In genomic region chr14:55062626-55063025, GRCm38 (mm10) we compare ENCODE assay signal across 8 mouse cellular contexts. TPM values are rescaled to one million over a fixed set of nuclear protein-coding genes. Genes with fewer than 3 reads are reported as not detected.
DNase-seq lines count a peak whose midpoint lies in the region; ATAC-seq and TF ChIP-seq lines count a peak whose summit lies in the region.

No protein-coding gene starts in this region.

- no peak for DNase-seq in heart, adult 2 months
- DNase-seq in T-cell, adult 2 months (ENCODE audit: low spot score) = peak; percentile 31
- peak; percentile 60 for DNase-seq in embryo, embryonic 10 days (ENCODE audit: low spot score)
- DNase-seq in hindbrain, embryonic 14.5 days (ENCODE audit: low spot score) = no peak
- peak; percentile 42 for DNase-seq in stomach, postnatal 0 days (ENCODE audit: low spot score)
- no peak for DNase-seq in Muller cell, postnatal 12 days (ENCODE audit: inconsistent ontology term)

- H3K9me3 ChIP-seq in heart, embryonic 16.5 days (replicated peaks; ENCODE audit: control insufficient read depth, low read length) = no peaks in the 10 kb centered on the region
- no peaks in the 10 kb centered on the region for H3K9me3 ChIP-seq in hindbrain, embryonic 14.5 days (ENCODE audit: control insufficient read depth, low read length)
- H3K9me3 ChIP-seq in liver, embryonic 15.5 days (replicated peaks) = no peaks in the 10 kb centered on the region
- H3K9me3 ChIP-seq in stomach, postnatal 0 days (ENCODE audit: control insufficient read depth, low read length) = no peaks in the 10 kb centered on the region

- no peak for TF ChIP-seq EP300 in heart, adult 2 months (IDR thresholded peaks at IDR 0.05; ENCODE audit: insufficient read depth, low read depth, low read length)
- no peak for TF ChIP-seq EP300 in stomach, postnatal 0 days (optimal IDR thresholded peaks at IDR 0.05)

- peak overlapping the region; percentile 10; the same call in 1 of the 2 replicates for H3K4me3 ChIP-seq in heart, embryonic 16.5 days (ENCODE audit: low read length)
- no peak overlapping the region for H3K4me3 ChIP-seq in heart, adult 2 months
- H3K4me3 ChIP-seq in hindbrain, embryonic 14.5 days (replicated peaks; ENCODE audit: low read length) = no peak overlapping the region
- peak overlapping the region; percentile 68 for H3K4me3 ChIP-seq in liver, embryonic 15.5 days (replicated peaks)
- no peak overlapping the region for H3K4me3 ChIP-seq in stomach, postnatal 0 days (ENCODE audit: low read depth, low read length)

- peaks cover 3% of the 10 kb centered on the region; the same call in 1 of the 2 replicates for H3K27me3 ChIP-seq in heart, embryonic 16.5 days (ENCODE audit: control insufficient read depth, insufficient read depth, low read length)
- H3K27me3 ChIP-seq in heart, adult 2 months (ENCODE audit: control insufficient read depth, insufficient read depth, low read length) = peaks cover 2% of the 10 kb centered on the region; the same call in 1 of the 2 replicates
- no peaks in the 10 kb centered on the region for H3K27me3 ChIP-seq in hindbrain, embryonic 14.5 days (ENCODE audit: control insufficient read depth, insufficient read depth, low read length)
- no peaks in the 10 kb centered on the region; the same call in 1 of the 2 replicates for H3K27me3 ChIP-seq in liver, embryonic 15.5 days
- H3K27me3 ChIP-seq in stomach, postnatal 0 days (ENCODE audit: control insufficient read depth, insufficient read depth, low read length) = no peaks in the 10 kb centered on the region

- TF ChIP-seq CTCF in heart, adult 2 months (IDR thresholded peaks at IDR 0.05) = no peak
- no peak for TF ChIP-seq CTCF in stomach, postnatal 0 days (IDR thresholded peaks at IDR 0.05; ENCODE audit: low read depth)

- peak overlapping the region; percentile 55 for H3K4me2 ChIP-seq in heart, embryonic 16.5 days (ENCODE audit: low read depth, low read length)
- peak overlapping the region; percentile 20; the same call in 1 of the 2 replicates for H3K4me2 ChIP-seq in hindbrain, embryonic 14.5 days (replicated peaks)
- peak overlapping the region; percentile 83 for H3K4me2 ChIP-seq in liver, embryonic 15.5 days
- H3K4me2 ChIP-seq in stomach, postnatal 0 days (replicated peaks; ENCODE audit: low read depth) = 0 out of 2 replicates have a peak overlapping the region, but pooled peaks have one; percentile 23

- peak; percentile 80 for ATAC-seq in heart, embryonic 16.5 days (replicated peaks; ENCODE audit: extremely low read depth, insufficient read depth, low FRiP score)
- ATAC-seq in hindbrain, embryonic 14.5 days (ENCODE audit: low FRiP score) = peak; percentile 47; the same call in 1 of the 2 replicates
- ATAC-seq in liver, embryonic 15.5 days (ENCODE audit: insufficient read depth) = peak; percentile 100
- peak; percentile 51; the same call in 1 of the 2 replicates for ATAC-seq in stomach, postnatal 0 days (ENCODE audit: low FRiP score, low TSS enrichment)

- no peaks in the 10 kb centered on the region for H3K79me2 ChIP-seq in heart, adult 2 months (replicated peaks; ENCODE audit: control insufficient read depth, insufficient read depth, low read length)

- H3K27ac ChIP-seq in heart, embryonic 16.5 days (ENCODE audit: low read length) = no peak overlapping the region
- no peak overlapping the region for H3K27ac ChIP-seq in heart, adult 2 months
- H3K27ac ChIP-seq in hindbrain, embryonic 14.5 days = no peak overlapping the region
- peak overlapping the region; percentile 87 for H3K27ac ChIP-seq in liver, embryonic 15.5 days (replicated peaks)
- H3K27ac ChIP-seq in stomach, postnatal 0 days (replicated peaks) = no peak overlapping the region

- 10% methylated on average over 17 of the region's 17 CpGs for WGBS in heart, embryonic 16.5 days
- 37% methylated on average over 17 of the region's 17 CpGs for WGBS in heart, adult 2 months
- 18% methylated on average over 17 of the region's 17 CpGs for WGBS in hindbrain, embryonic 14.5 days
- 4% methylated on average over 17 of the region's 17 CpGs for WGBS in liver, embryonic 15.5 days (ENCODE audit: insufficient replicate concordance)
- WGBS in stomach, postnatal 0 days = 20% methylated on average over 17 of the region's 17 CpGs

- H3K9ac ChIP-seq in heart, embryonic 16.5 days (ENCODE audit: low read length) = 0 out of 2 replicates have a peak overlapping the region, but pooled peaks have one; percentile 7
- H3K9ac ChIP-seq in heart, adult 2 months (ENCODE audit: low read depth, low read length) = no peak overlapping the region
- H3K9ac ChIP-seq in hindbrain, embryonic 14.5 days = peak overlapping the region; percentile 10; the same call in 1 of the 2 replicates
- peak overlapping the region; percentile 75 for H3K9ac ChIP-seq in liver, embryonic 15.5 days
- H3K9ac ChIP-seq in stomach, postnatal 0 days (ENCODE audit: low read length) = peak overlapping the region; percentile 27; the same call in 1 of the 2 replicates

- no peak for TF ChIP-seq POLR2A in heart, adult 2 months (IDR thresholded peaks at IDR 0.05; ENCODE audit: insufficient read depth, low read depth, low read length)

- intact Hi-C loops in heart, adult 2 months (cut with DNase I) = no loop called here

- no peaks in the 10 kb centered on the region for H3K36me3 ChIP-seq in heart, embryonic 16.5 days (ENCODE audit: control insufficient read depth, insufficient read depth)
- no peaks in the 10 kb centered on the region for H3K36me3 ChIP-seq in heart, adult 2 months (ENCODE audit: control insufficient read depth, insufficient read depth, low read length)
- H3K36me3 ChIP-seq in hindbrain, embryonic 14.5 days (replicated peaks; ENCODE audit: control insufficient read depth, insufficient read depth) = peaks cover 63% of the 10 kb centered on the region
- no peaks in the 10 kb centered on the region for H3K36me3 ChIP-seq in liver, embryonic 15.5 days (replicated peaks)
- no peaks in the 10 kb centered on the region for H3K36me3 ChIP-seq in stomach, postnatal 0 days (ENCODE audit: control insufficient read depth, insufficient read depth, low read length)

- H3K4me1 ChIP-seq in heart, embryonic 16.5 days (ENCODE audit: control insufficient read depth, insufficient read depth, low read length) = peaks cover 16% of the 10 kb centered on the region
- H3K4me1 ChIP-seq in heart, adult 2 months (ENCODE audit: control insufficient read depth, insufficient read depth, low read length) = no peaks in the 10 kb centered on the region
- peaks cover 16% of the 10 kb centered on the region; the same call in 1 of the 2 replicates for H3K4me1 ChIP-seq in hindbrain, embryonic 14.5 days (replicated peaks; ENCODE audit: control insufficient read depth, insufficient read depth, low read length)
- peaks cover 83% of the 10 kb centered on the region for H3K4me1 ChIP-seq in liver, embryonic 15.5 days (replicated peaks)
- 0 out of 2 replicates have a peak, but pooled peaks cover 2% of the 10 kb centered on the region for H3K4me1 ChIP-seq in stomach, postnatal 0 days (replicated peaks; ENCODE audit: control insufficient read depth, insufficient read depth)

RNA-seq across cellular contexts. Expression of gene Zfhx2, which starts 29.5 kb away (rescaled TPM):
- polyA plus RNA-seq in heart, embryonic 16.5 days (2015; fragmentation: Nextera tagmentation; extraction: Ambion mirVana) = 2.5 and 3.0 TPM in 2 replicates
- total RNA-seq in heart, adult 2 months (2021) = 1 to 10 TPM; 3.9 to 4.1 TPM
- 1.1 and 1.3 TPM in 2 replicates for polyA plus RNA-seq in heart, adult 2 months (2012; rRNA removed)
- 17.8 and 21.5 TPM in 2 replicates for polyA plus RNA-seq in hindbrain, embryonic 14.5 days (2014; fragmentation: Nextera tagmentation; extraction: Ambion mirVana)
- polyA plus RNA-seq in liver, embryonic 15.5 days (2015; fragmentation: Nextera tagmentation; extraction: Ambion mirVana) = 1.2 and 1.6 TPM in 2 replicates
- 1.0 and 1.3 TPM in 2 replicates for polyA plus RNA-seq in stomach, postnatal 0 days (2015; fragmentation: Nextera tagmentation; extraction: Ambion mirVana)

RNA-seq across cellular contexts. Expression of gene Thtpa, which starts 32.0 kb away (rescaled TPM):
- polyA plus RNA-seq in heart, embryonic 16.5 days (2015; fragmentation: Nextera tagmentation; extraction: Ambion mirVana) = 16.1 and 16.9 TPM in 2 replicates
- total RNA-seq in heart, adult 2 months (2021) = 10 to 100 TPM; 10.7 to 13.4 TPM
- polyA plus RNA-seq in heart, adult 2 months (2012; rRNA removed) = 8.2 and 9.7 TPM in 2 replicates
- polyA plus RNA-seq in hindbrain, embryonic 14.5 days (2014; fragmentation: Nextera tagmentation; extraction: Ambion mirVana) = 30.4 and 30.7 TPM in 2 replicates
- 4.4 and 6.2 TPM in 2 replicates for polyA plus RNA-seq in liver, embryonic 15.5 days (2015; fragmentation: Nextera tagmentation; extraction: Ambion mirVana)
- 11.5 and 11.8 TPM in 2 replicates for polyA plus RNA-seq in stomach, postnatal 0 days (2015; fragmentation: Nextera tagmentation; extraction: Ambion mirVana)

RNA-seq across cellular contexts. Expression of gene Ap1g2, which starts 43.8 kb away (rescaled TPM):
- 10.4 and 14.2 TPM in 2 replicates for polyA plus RNA-seq in heart, embryonic 16.5 days (2015; fragmentation: Nextera tagmentation; extraction: Ambion mirVana)
- 1 to 10 TPM; 5.3 to 5.6 TPM for total RNA-seq in heart, adult 2 months (2021)
- polyA plus RNA-seq in heart, adult 2 months (2012; rRNA removed) = 8.2 and 10.2 TPM in 2 replicates
- polyA plus RNA-seq in hindbrain, embryonic 14.5 days (2014; fragmentation: Nextera tagmentation; extraction: Ambion mirVana) = 6.3 and 8.6 TPM in 2 replicates
- polyA plus RNA-seq in liver, embryonic 15.5 days (2015; fragmentation: Nextera tagmentation; extraction: Ambion mirVana) = 16.3 and 17.4 TPM in 2 replicates
- 26.4 and 31.0 TPM in 2 replicates for polyA plus RNA-seq in stomach, postnatal 0 days (2015; fragmentation: Nextera tagmentation; extraction: Ambion mirVana)

RNA-seq across cellular contexts. Expression of gene Ngdn, which starts 47.4 kb away (rescaled TPM):
- 63.3 and 68.1 TPM in 2 replicates for polyA plus RNA-seq in heart, embryonic 16.5 days (2015; fragmentation: Nextera tagmentation; extraction: Ambion mirVana)
- total RNA-seq in heart, adult 2 months (2021) = 10 to 100 TPM; 25.9 to 28.9 TPM
- polyA plus RNA-seq in heart, adult 2 months (2012; rRNA removed) = 10.1 and 19.6 TPM in 2 replicates
- 42.6 and 43.1 TPM in 2 replicates for polyA plus RNA-seq in hindbrain, embryonic 14.5 days (2014; fragmentation: Nextera tagmentation; extraction: Ambion mirVana)
- polyA plus RNA-seq in liver, embryonic 15.5 days (2015; fragmentation: Nextera tagmentation; extraction: Ambion mirVana) = 34.0 and 34.6 TPM in 2 replicates
- polyA plus RNA-seq in stomach, postnatal 0 days (2015; fragmentation: Nextera tagmentation; extraction: Ambion mirVana) = 54.4 and 55.2 TPM in 2 replicates

RNA-seq across cellular contexts. Expression of gene Jph4, which starts 54.1 kb away (rescaled TPM):
- 0.09 and 0.25 TPM in 2 replicates for polyA plus RNA-seq in heart, embryonic 16.5 days (2015; fragmentation: Nextera tagmentation; extraction: Ambion mirVana)
- under 1 TPM in 1 of 2 experiments, not detected in 1; 0.23 TPM for total RNA-seq in heart, adult 2 months (2021)
- 0.25 and 0.32 TPM in 2 replicates for polyA plus RNA-seq in heart, adult 2 months (2012; rRNA removed)
- polyA plus RNA-seq in hindbrain, embryonic 14.5 days (2014; fragmentation: Nextera tagmentation; extraction: Ambion mirVana) = 35.4 and 42.7 TPM in 2 replicates
- polyA plus RNA-seq in liver, embryonic 15.5 days (2015; fragmentation: Nextera tagmentation; extraction: Ambion mirVana) = 0.02 TPM in 1 of 2 replicates, not detected in the other
- 0.82 and 1.0 TPM in 2 replicates for polyA plus RNA-seq in stomach, postnatal 0 days (2015; fragmentation: Nextera tagmentation; extraction: Ambion mirVana)

Comparison
In these comparisons a context has a peak if more than half of its experiments do, and no peak if none do; other contexts are left out.
1. H3K4me3 ChIP-seq: peak in heart, embryonic 16.5 days (single experiment) and liver, embryonic 15.5 days (single experiment); none in heart, adult 2 months (single experiment), hindbrain, embryonic 14.5 days (single experiment) and stomach, postnatal 0 days (single experiment).
2. ATAC-seq: peak in every context shown above with its lines; median percentile 100 in liver, embryonic 15.5 days; 80 in heart, embryonic 16.5 days; 51 in stomach, postnatal 0 days; 47 in hindbrain, embryonic 14.5 days.
3. H3K4me2 ChIP-seq: peak in every context shown above with its lines; median percentile 83 in liver, embryonic 15.5 days; 55 in heart, embryonic 16.5 days; 23 in stomach, postnatal 0 days; 20 in hindbrain, embryonic 14.5 days.
4. DNase-seq: peak in T-cell, adult 2 months (single experiment), embryo, embryonic 10 days (single experiment) and stomach, postnatal 0 days (single experiment); none in heart, adult 2 months (0 of 2), hindbrain, embryonic 14.5 days (single experiment) and Muller cell, postnatal 12 days (single experiment).